Mouse (Mus musculus): ENCODE measurements around the gene Frem1.

Frem1 gene

GRCm38 (mm10) chr4:82930079-82930478 is 122.1 kb downstream of the Frem1 start:
- no peak for DNase-seq (ENCODE audit: low spot score in 2 of 2)

GRCm38 (mm10) chr4:82921962-82922361 is 130.2 kb downstream of the Frem1 start:
- no peak for DNase-seq (ENCODE audit: low spot score in 2 of 2)

- DNase-seq (ENCODE audit: low spot score in 2 of 2): no peak
These were observed 133.5 kb downstream of the Frem1 start for GRCm38 (mm10) chr4:82918625-82919024.

GRCm38 (mm10) chr4:82916678-82917050 is 135.5 kb downstream of the Frem1 start:
- DNase-seq (ENCODE audit: low spot score in 2 of 2): no peak

GRCm38 (mm10) chr4:82916003-82916677 is 136.0 kb downstream of the Frem1 start:
- DNase-seq (ENCODE audit: low spot score in 2 of 2): no peak

GRCm38 (mm10) chr4:82915576-82915975 is 136.6 kb downstream of the Frem1 start:
- DNase-seq (ENCODE audit: low spot score in 2 of 2): no peak

- no peak for DNase-seq (ENCODE audit: low spot score in 2 of 2)
These were observed 137.5 kb downstream of the Frem1 start for GRCm38 (mm10) chr4:82914601-82915143.

- DNase-seq (ENCODE audit: low spot score in 2 of 2): no peak
These were observed 156.9 kb downstream of the Frem1 start for GRCm38 (mm10) chr4:82895227-82895626.

- DNase-seq (ENCODE audit: low spot score in 2 of 2): no peak
These were observed 159.9 kb downstream of the Frem1 start for GRCm38 (mm10) chr4:82892247-82892646.

- DNase-seq (ENCODE audit: low spot score in 2 of 2): no peak
These were observed 160.6 kb downstream of the Frem1 start for GRCm38 (mm10) chr4:82891566-82891965.

GRCm38 (mm10) chr4:82891049-82891448 is 161.1 kb downstream of the Frem1 start:
- DNase-seq (ENCODE audit: low spot score in 2 of 2): no peak

- no peak for DNase-seq (ENCODE audit: low spot score in 2 of 2)
These were observed 161.6 kb downstream of the Frem1 start for GRCm38 (mm10) chr4:82890585-82890984.

GRCm38 (mm10) chr4:82886148-82886547 is 166.0 kb downstream of the Frem1 start:
- DNase-seq (ENCODE audit: low spot score in 2 of 2): no peak

GRCm38 (mm10) chr4:82885535-82885913 is 166.6 kb downstream of the Frem1 start:
- no peak for DNase-seq (ENCODE audit: low spot score in 2 of 2)

GRCm38 (mm10) chr4:82884636-82885534 is 167.3 kb downstream of the Frem1 start, which contains the start of gene Cer1:
Gene Cer1 (minus strand): TSS chr4:82885148.
- no peak for DNase-seq (ENCODE audit: low spot score in 2 of 2)

- no peak for DNase-seq (ENCODE audit: low spot score in 2 of 2)
These were observed 169.6 kb downstream of the Frem1 start for GRCm38 (mm10) chr4:82882500-82882899.

- DNase-seq (ENCODE audit: low spot score in 2 of 2): no peak
These were observed 170.8 kb downstream of the Frem1 start for GRCm38 (mm10) chr4:82881366-82881765.

GRCm38 (mm10) chr4:82880243-82880642 is 171.9 kb downstream of the Frem1 start:
- DNase-seq (ENCODE audit: low spot score in 2 of 2): no peak

- no peak for DNase-seq (ENCODE audit: low spot score in 2 of 2)
These were observed 173.0 kb downstream of the Frem1 start for GRCm38 (mm10) chr4:82879152-82879551.

GRCm38 (mm10) chr4:82876656-82877055 is 175.5 kb downstream of the Frem1 start:
- no peak for DNase-seq (ENCODE audit: low spot score in 2 of 2)

GRCm38 (mm10) chr4:82875532-82875931 is 176.6 kb downstream of the Frem1 start:
- DNase-seq (ENCODE audit: low spot score in 2 of 2): no peak

- DNase-seq (ENCODE audit: low spot score in 2 of 2): no peak
These were observed 177.3 kb downstream of the Frem1 start for GRCm38 (mm10) chr4:82874791-82875190.

- no peak for DNase-seq (ENCODE audit: low spot score in 2 of 2)
These were observed 179.6 kb downstream of the Frem1 start for GRCm38 (mm10) chr4:82872548-82872947.
